Mouse (Mus musculus): ENCODE results near the gene Zic4. TPM values are rescaled to one million over a fixed set of nuclear protein-coding genes. Genes with fewer than 3 reads are reported as not detected.

Zic4 gene
- polyA plus RNA-seq, 1 experiment = 1.3 TPM

GRCm38 (mm10) chr9:91368946-91369292, 6.7 kb downstream of the Zic4 start:
- Histone ChIP-seq H3K4me3 (no peak overlapping the region), H3K4me2 (ENCODE audit: low read depth) (no peak overlapping the region), H3K27me3 (ENCODE audit: control insufficient read depth, insufficient read depth, insufficient read length) (no peaks in the 10 kb centered on the region), H3ac (ENCODE audit: control insufficient read depth, insufficient read length) (no peak overlapping the region), H3K79me2 (ENCODE audit: control insufficient read depth, insufficient read depth) (peaks cover under 1% of the 10 kb centered on the region), H3K36me3 (ENCODE audit: control insufficient read depth, insufficient read depth) (no peaks in the 10 kb centered on the region)
- TF ChIP-seq MYOG (IDR thresholded peaks at IDR 0.05; ENCODE audit: control insufficient read depth in 1 of 3, insufficient read depth in 1 of 3, insufficient read length in 2 of 3, low read depth in 2 of 3) (no peak), MYOD1 (IDR thresholded peaks at IDR 0.05; ENCODE audit: control insufficient read depth in 1 of 3, insufficient read length in 2 of 3, low read depth in 2 of 3) (no peak), USF1 (IDR thresholded peaks at IDR 0.05; ENCODE audit: low read depth) (no peak), TCF12 (IDR thresholded peaks at IDR 0.05; ENCODE audit: insufficient read depth, poor library complexity, severe bottlenecking) (no peak), POLR2AphosphoS2 (IDR thresholded peaks at IDR 0.05; ENCODE audit: insufficient read length, low read depth) (no peak), MAX (IDR thresholded peaks at IDR 0.05; ENCODE audit: low read depth) (no peak), TCF3 (IDR thresholded peaks at IDR 0.05; ENCODE audit: insufficient read length, low read depth) (no peak), REST (IDR thresholded peaks at IDR 0.05; ENCODE audit: insufficient read depth, insufficient read length) (no peak), POLR2A (IDR thresholded peaks at IDR 0.05; ENCODE audit: insufficient read length, low read depth) (no peak), E2F4 (IDR thresholded peaks at IDR 0.05; ENCODE audit: insufficient read depth) (no peak), SRF (IDR thresholded peaks at IDR 0.05; ENCODE audit: control insufficient read depth, insufficient read length, low read depth) (no peak), CEBPB (IDR thresholded peaks at IDR 0.05; ENCODE audit: insufficient read depth, poor library complexity, severe bottlenecking) (no peak)

DNA sequence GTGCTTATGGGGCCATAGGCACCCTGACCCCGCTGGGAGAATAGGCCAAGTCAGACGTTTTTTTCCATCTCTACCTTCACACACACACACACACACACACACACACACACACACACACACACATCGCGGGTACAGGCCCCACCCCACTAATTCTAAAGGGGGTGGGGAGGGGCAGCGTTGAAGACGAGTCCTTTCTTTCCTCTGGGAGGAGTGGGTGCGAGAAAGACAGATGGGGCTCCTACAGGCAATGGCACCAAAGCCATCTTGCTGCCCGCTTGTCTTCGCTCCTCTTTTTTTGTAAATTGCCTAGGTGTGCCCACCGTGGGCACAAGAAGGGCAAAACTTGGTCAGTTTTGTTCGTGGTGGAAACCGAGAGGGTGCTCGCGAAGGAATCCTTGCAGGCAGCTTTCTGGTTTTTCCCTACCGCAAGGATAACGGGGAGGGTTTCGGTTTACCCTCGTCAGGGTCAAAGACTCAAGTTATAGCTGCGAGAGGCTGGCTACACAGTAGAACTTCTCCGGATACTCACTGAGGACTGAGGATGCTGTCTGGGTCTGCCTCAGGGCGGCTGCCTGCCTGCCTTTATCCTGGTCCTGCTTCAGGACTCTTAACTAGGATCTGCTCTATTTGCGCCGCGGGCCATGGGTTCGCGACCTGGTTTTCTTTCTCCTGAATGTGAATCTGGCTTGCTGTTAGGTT, 7.2 kb downstream of the Zic4 start:
- Histone ChIP-seq H3K79me2 (ENCODE audit: control insufficient read depth, insufficient read depth) (no peaks in the 10 kb centered on the region), H3K27me3 (ENCODE audit: control insufficient read depth, insufficient read depth, insufficient read length) (no peaks in the 10 kb centered on the region), H3K36me3 (ENCODE audit: control insufficient read depth, insufficient read depth) (no peaks in the 10 kb centered on the region), H3K4me2 (ENCODE audit: low read depth) (no peak overlapping the region), H3ac (ENCODE audit: control insufficient read depth, insufficient read length) (no peak overlapping the region), H3K4me3 (no peak overlapping the region)
- no peak for TF ChIP-seq TCF3 (IDR thresholded peaks at IDR 0.05; ENCODE audit: insufficient read length, low read depth)
- TF ChIP-seq MYOG (IDR thresholded peaks at IDR 0.05; ENCODE audit: control insufficient read depth in 1 of 3, insufficient read depth in 1 of 3, insufficient read length in 2 of 3, low read depth in 2 of 3) = no peak
- no peak for TF ChIP-seq POLR2AphosphoS2 (IDR thresholded peaks at IDR 0.05; ENCODE audit: insufficient read length, low read depth)
- no peak for TF ChIP-seq MYOD1 (IDR thresholded peaks at IDR 0.05; ENCODE audit: control insufficient read depth in 1 of 3, insufficient read length in 2 of 3, low read depth in 2 of 3)
- no peak for TF ChIP-seq MAX (IDR thresholded peaks at IDR 0.05; ENCODE audit: low read depth)
- no peak for TF ChIP-seq USF1 (IDR thresholded peaks at IDR 0.05; ENCODE audit: low read depth)
- no peak for TF ChIP-seq REST (IDR thresholded peaks at IDR 0.05; ENCODE audit: insufficient read depth, insufficient read length)
- no peak for TF ChIP-seq SRF (IDR thresholded peaks at IDR 0.05; ENCODE audit: control insufficient read depth, insufficient read length, low read depth)
- TF ChIP-seq TCF12 (IDR thresholded peaks at IDR 0.05; ENCODE audit: insufficient read depth, poor library complexity, severe bottlenecking) = no peak
- no peak for TF ChIP-seq CEBPB (IDR thresholded peaks at IDR 0.05; ENCODE audit: insufficient read depth, poor library complexity, severe bottlenecking)
- TF ChIP-seq E2F4 (IDR thresholded peaks at IDR 0.05; ENCODE audit: insufficient read depth) = no peak
- no peak for TF ChIP-seq POLR2A (IDR thresholded peaks at IDR 0.05; ENCODE audit: insufficient read length, low read depth)

- Histone ChIP-seq H3K36me3 (ENCODE audit: control insufficient read depth, insufficient read depth) (no peaks in the 10 kb centered on the region), H3ac (ENCODE audit: control insufficient read depth, insufficient read length) (no peak overlapping the region), H3K4me2 (ENCODE audit: low read depth) (no peak overlapping the region), H3K27me3 (ENCODE audit: control insufficient read depth, insufficient read depth, insufficient read length) (no peaks in the 10 kb centered on the region), H3K4me3 (no peak overlapping the region), H3K79me2 (ENCODE audit: control insufficient read depth, insufficient read depth) (no peaks in the 10 kb centered on the region)
- no peak for TF ChIP-seq MYOD1 (IDR thresholded peaks at IDR 0.05; ENCODE audit: control insufficient read depth in 1 of 3, insufficient read length in 2 of 3, low read depth in 2 of 3)
- no peak for TF ChIP-seq MYOG (IDR thresholded peaks at IDR 0.05; ENCODE audit: control insufficient read depth in 1 of 3, insufficient read depth in 1 of 3, insufficient read length in 2 of 3, low read depth in 2 of 3)
- TF ChIP-seq POLR2AphosphoS2 (IDR thresholded peaks at IDR 0.05; ENCODE audit: insufficient read length, low read depth) = no peak
Observed at GRCm38 (mm10) chr9:91370191-91370708, 8.0 kb downstream of the Zic4 start.

DNA sequence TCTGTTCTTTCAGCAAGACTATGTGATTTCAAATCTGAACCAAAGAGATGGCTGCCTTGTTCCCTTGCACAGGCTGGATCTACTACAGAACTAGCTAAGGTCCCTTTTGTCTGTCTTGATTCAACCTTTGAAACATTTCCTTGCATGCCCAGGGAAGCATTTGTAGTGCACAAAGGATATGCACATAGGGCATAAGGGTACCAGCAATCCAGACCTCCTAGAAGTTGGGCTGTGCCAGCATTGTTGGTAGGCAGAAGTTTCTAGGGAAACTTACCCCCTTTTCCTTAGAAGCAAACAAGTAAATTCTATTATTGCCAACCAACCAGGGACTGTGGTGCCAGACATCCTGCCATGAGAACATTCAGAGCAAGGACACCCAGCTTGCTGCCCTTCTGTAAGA, 8.8 kb downstream of the Zic4 start:
- H3K4me2 ChIP-seq (ENCODE audit: low read depth) = no peak overlapping the region
- no peaks in the 10 kb centered on the region for H3K36me3 ChIP-seq (ENCODE audit: control insufficient read depth, insufficient read depth)
- TF ChIP-seq POLR2A (IDR thresholded peaks at IDR 0.05; ENCODE audit: insufficient read length, low read depth) (no peak), MYOD1 (IDR thresholded peaks at IDR 0.05; ENCODE audit: control insufficient read depth in 1 of 3, insufficient read length in 2 of 3, low read depth in 2 of 3) (no peak), E2F4 (IDR thresholded peaks at IDR 0.05; ENCODE audit: insufficient read depth) (no peak), TCF12 (IDR thresholded peaks at IDR 0.05; ENCODE audit: insufficient read depth, poor library complexity, severe bottlenecking) (no peak), TCF3 (IDR thresholded peaks at IDR 0.05; ENCODE audit: insufficient read length, low read depth) (no peak), MYOG (IDR thresholded peaks at IDR 0.05; ENCODE audit: control insufficient read depth in 1 of 3, insufficient read depth in 1 of 3, insufficient read length in 2 of 3, low read depth in 2 of 3) (no peak), REST (IDR thresholded peaks at IDR 0.05; ENCODE audit: insufficient read depth, insufficient read length) (no peak), SRF (IDR thresholded peaks at IDR 0.05; ENCODE audit: control insufficient read depth, insufficient read length, low read depth) (no peak), USF1 (IDR thresholded peaks at IDR 0.05; ENCODE audit: low read depth) (no peak), CEBPB (IDR thresholded peaks at IDR 0.05; ENCODE audit: insufficient read depth, poor library complexity, severe bottlenecking) (no peak), MAX (IDR thresholded peaks at IDR 0.05; ENCODE audit: low read depth) (no peak)
- H3K79me2 ChIP-seq (ENCODE audit: control insufficient read depth, insufficient read depth) = no peaks in the 10 kb centered on the region
- no peaks in the 10 kb centered on the region for H3K27me3 ChIP-seq (ENCODE audit: control insufficient read depth, insufficient read depth, insufficient read length)
- no peak overlapping the region for H3K4me3 ChIP-seq
- H3ac ChIP-seq (ENCODE audit: control insufficient read depth, insufficient read length) = no peak overlapping the region

All from myocyte (in vitro differentiated cells).